Mouse (Mus musculus): Measurements from ENCODE around the gene Nptn. TPM values are rescaled to one million over a fixed set of nuclear protein-coding genes. Genes with fewer than 3 reads are reported as not detected.
"Not testable (repeated sequence)": the region's sequence is repeated elsewhere in the genome, so short reads cannot be mapped to it uniquely, and the experiment has no call there.

The Nptn gene
- polyA plus RNA-seq, 1 experiment from 2014 or later = 173 TPM

- ATAC-seq (ENCODE audit: low read depth) = no peak
- H3K4me1 ChIP-seq (ENCODE audit: control insufficient read depth, insufficient read depth, low read length) = peaks cover 20% of the 10 kb centered on the region
Measured at GRCm38 (mm10) chr9:58555685-58556414, 26.2 kb upstream of the Nptn start.

DNA sequence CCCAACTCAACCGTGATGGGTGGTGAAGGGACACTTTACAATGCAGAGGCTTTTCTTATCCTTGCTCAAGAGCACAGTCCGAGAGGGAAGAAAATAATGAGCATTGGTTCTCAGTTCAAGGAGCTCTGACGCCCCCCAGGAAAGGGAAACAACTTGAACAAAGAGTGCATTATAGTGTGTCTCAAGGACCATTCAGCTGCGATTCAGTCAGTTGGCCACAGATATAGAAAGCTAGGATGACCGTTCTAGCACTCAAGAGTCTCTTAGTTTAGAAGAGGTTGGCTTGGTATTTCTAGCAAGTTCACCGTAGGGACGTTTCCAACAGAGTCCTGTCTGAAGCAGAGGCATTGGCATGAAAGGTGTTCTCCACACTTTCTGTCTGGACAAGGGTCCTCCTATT is 25.4 kb upstream of the Nptn start:
- Histone ChIP-seq H3K36me3 (ENCODE audit: control insufficient read depth, insufficient read depth, low read length) (no peaks in the 10 kb centered on the region), H3K9ac (ENCODE audit: low read depth, low read length) (no peak overlapping the region), H3K4me1 (ENCODE audit: control insufficient read depth, insufficient read depth, low read length) (peaks cover 20% of the 10 kb centered on the region), H3K27ac (replicated peaks; ENCODE audit: low read depth, low read length) (no peak overlapping the region), H3K27me3 (replicated peaks; ENCODE audit: control insufficient read depth, insufficient read depth, low read length) (no peaks in the 10 kb centered on the region), H3K4me3 (ENCODE audit: low read depth, low read length) (no peak overlapping the region), H3K9me3 (ENCODE audit: control insufficient read depth, low read length) (no peaks in the 10 kb centered on the region), H3K4me2 (ENCODE audit: low read depth, low read length) (no peak overlapping the region)
- ATAC-seq (ENCODE audit: low read depth) (no peak), DNase-seq (ENCODE audit: low spot score) (no peak)
- WGBS = 42% methylated on average over 7 of the region's 7 CpGs

More at GRCm38 (mm10) chr9:58555685-58556414, 26.2 kb upstream of the Nptn start:
- no peaks in the 10 kb centered on the region for H3K9me3 ChIP-seq (ENCODE audit: control insufficient read depth, low read length)
- 19% methylated on average over 9 of the region's 9 CpGs for WGBS
- peak; percentile 51 for DNase-seq (ENCODE audit: low spot score)
- H3K4me2 ChIP-seq (ENCODE audit: low read depth, low read length) = peak overlapping the region; percentile 62
- H3K9ac ChIP-seq (ENCODE audit: low read depth, low read length) = peak overlapping the region; percentile 98; the same call in 1 of the 2 replicates
- peak overlapping the region; percentile 88 for H3K4me3 ChIP-seq (ENCODE audit: low read depth, low read length)
- H3K36me3 ChIP-seq (ENCODE audit: control insufficient read depth, insufficient read depth, low read length) = no peaks in the 10 kb centered on the region
- peak overlapping the region; percentile 96 for H3K27ac ChIP-seq (replicated peaks; ENCODE audit: low read depth, low read length)
- no peaks in the 10 kb centered on the region for H3K27me3 ChIP-seq (replicated peaks; ENCODE audit: control insufficient read depth, insufficient read depth, low read length)

DNA sequence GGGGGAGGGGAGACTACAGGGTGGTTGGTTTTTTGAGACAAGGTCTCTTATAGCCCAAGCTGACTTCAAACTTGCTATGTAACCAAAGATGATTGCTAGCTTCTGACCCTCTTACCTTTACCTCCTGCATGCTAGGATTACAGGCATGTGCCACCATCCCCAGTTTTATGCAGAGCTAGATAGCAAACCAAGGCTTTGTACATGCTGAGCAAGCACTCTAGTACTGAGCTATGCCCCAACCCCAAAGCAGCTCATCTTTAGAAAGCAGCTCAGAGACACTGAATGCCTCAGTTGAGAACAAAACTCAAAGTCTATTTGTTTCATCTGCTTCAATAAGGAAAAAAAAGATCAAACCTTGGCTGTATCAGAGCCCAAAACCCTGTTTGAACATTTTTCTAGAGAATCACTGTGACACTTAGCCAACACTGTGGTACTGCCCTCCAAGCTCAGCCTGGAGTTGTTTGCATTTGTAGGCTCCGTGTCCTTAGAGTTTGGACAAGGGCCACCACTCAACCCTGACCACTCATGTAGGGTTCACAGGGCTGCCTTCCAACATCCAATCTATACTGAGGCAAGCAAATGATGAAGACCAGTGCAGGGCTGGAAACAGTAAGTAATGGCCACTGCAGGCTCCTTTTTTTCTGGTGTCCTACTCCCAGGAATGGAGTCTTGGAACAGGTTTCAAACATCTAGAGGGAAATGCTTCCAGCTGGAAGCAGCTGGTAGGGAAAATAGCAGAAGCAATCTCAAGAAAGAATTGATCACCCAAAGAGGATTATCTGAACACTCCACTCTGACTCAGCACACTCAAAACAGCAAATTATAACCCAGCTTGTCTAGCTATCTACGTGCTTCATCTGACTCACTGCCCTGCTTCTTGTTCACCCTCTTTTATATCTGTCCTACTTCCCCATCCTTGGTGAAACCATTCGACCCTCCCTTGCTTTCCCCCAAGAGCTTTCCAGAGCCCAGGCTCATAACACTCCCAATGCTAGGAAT is 24.3 kb upstream of the Nptn start:
- H3K4me1 ChIP-seq (ENCODE audit: control insufficient read depth, insufficient read depth, low read length) = peaks cover 20% of the 10 kb centered on the region
- H3K9me3 ChIP-seq (ENCODE audit: control insufficient read depth, low read length) = no peaks in the 10 kb centered on the region
- no peaks in the 10 kb centered on the region for H3K27me3 ChIP-seq (replicated peaks; ENCODE audit: control insufficient read depth, insufficient read depth, low read length)
- H3K9ac ChIP-seq (ENCODE audit: low read depth, low read length) = no peak overlapping the region
- H3K4me2 ChIP-seq (ENCODE audit: low read depth, low read length) = no peak overlapping the region
- no peaks in the 10 kb centered on the region for H3K36me3 ChIP-seq (ENCODE audit: control insufficient read depth, insufficient read depth, low read length)
- no peak for DNase-seq (ENCODE audit: low spot score)
- no peak overlapping the region for H3K27ac ChIP-seq (replicated peaks; ENCODE audit: low read depth, low read length)
- H3K4me3 ChIP-seq (ENCODE audit: low read depth, low read length) = no peak overlapping the region
- WGBS = 63% methylated on average over 3 of the region's 3 CpGs
- no peak for ATAC-seq (ENCODE audit: low read depth)

DNA sequence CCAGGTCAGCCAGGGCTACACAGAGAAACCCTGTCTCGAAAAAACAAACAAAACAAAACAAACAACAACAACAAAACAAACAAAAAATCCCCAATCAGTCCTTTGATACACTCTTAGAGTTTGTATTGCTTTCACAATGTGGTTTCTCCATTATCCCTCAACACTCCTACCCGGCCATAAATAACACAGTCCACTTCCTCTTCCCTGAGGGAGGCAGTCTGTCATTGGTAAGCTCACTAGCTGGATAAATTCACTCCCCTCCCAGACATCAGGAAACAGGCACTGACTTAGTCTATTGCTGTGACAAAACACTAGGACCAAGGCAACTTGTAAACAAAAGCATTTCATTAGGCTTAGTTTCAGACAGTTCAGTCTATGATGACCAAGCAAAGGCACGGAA is 21.8 kb upstream of the Nptn start:
- no peak for ATAC-seq (ENCODE audit: low read depth)
- no peaks in the 10 kb centered on the region for H3K36me3 ChIP-seq (ENCODE audit: control insufficient read depth, insufficient read depth, low read length)
- H3K27me3 ChIP-seq (replicated peaks; ENCODE audit: control insufficient read depth, insufficient read depth, low read length) = no peaks in the 10 kb centered on the region
- H3K4me2 ChIP-seq (ENCODE audit: low read depth, low read length) = no peak overlapping the region
- H3K4me3 ChIP-seq (ENCODE audit: low read depth, low read length) = no peak overlapping the region
- peaks cover 9% of the 10 kb centered on the region for H3K4me1 ChIP-seq (ENCODE audit: control insufficient read depth, insufficient read depth, low read length)
- 63% methylated on average over 3 of the region's 3 CpGs for WGBS
- no peak overlapping the region for H3K9ac ChIP-seq (ENCODE audit: low read depth, low read length)
- no peaks in the 10 kb centered on the region for H3K9me3 ChIP-seq (ENCODE audit: control insufficient read depth, low read length)
- H3K27ac ChIP-seq (replicated peaks; ENCODE audit: low read depth, low read length) = no peak overlapping the region
- DNase-seq (ENCODE audit: low spot score) = no peak

GRCm38 (mm10) chr9:58565945-58566344 is 16.1 kb upstream of the Nptn start:
- WGBS = 77% methylated on average over 3 of the region's 3 CpGs
- not testable (repeated sequence) for H3K27ac ChIP-seq (replicated peaks; ENCODE audit: low read depth, low read length)

DNA sequence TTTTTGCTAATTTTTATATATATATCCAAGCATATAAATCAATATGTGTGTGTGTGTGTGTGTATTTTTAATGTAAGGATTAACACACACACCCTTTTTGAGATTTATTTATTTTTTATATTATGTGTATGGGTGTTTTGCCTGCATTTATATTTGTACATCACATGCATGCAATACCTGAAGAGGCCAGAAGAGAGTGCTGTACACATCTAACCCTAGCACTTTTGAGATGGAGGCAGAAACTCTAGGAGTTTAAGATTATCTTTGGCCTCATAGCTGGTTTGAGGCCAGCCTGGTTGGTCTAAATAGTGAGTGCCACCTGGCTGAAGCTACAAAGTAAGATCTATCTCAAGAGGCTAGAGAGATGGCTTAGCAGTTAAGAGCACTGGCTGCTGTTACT is 14.4 kb upstream of the Nptn start:
- Histone ChIP-seq H3K9ac (ENCODE audit: low read depth, low read length) (no peak overlapping the region), H3K36me3 (ENCODE audit: control insufficient read depth, insufficient read depth, low read length) (no peaks in the 10 kb centered on the region), H3K4me1 (ENCODE audit: control insufficient read depth, insufficient read depth, low read length) (no peaks in the 10 kb centered on the region), H3K27me3 (replicated peaks; ENCODE audit: control insufficient read depth, insufficient read depth, low read length) (no peaks in the 10 kb centered on the region), H3K27ac (replicated peaks; ENCODE audit: low read depth, low read length) (no peak overlapping the region), H3K9me3 (ENCODE audit: control insufficient read depth, low read length) (no peaks in the 10 kb centered on the region), H3K4me3 (ENCODE audit: low read depth, low read length) (no peak overlapping the region), H3K4me2 (ENCODE audit: low read depth, low read length) (no peak overlapping the region)
- no peak for DNase-seq (ENCODE audit: low spot score)
- ATAC-seq (ENCODE audit: low read depth) = no peak

More at GRCm38 (mm10) chr9:58565945-58566344, 16.1 kb upstream of the Nptn start:
- H3K4me2 ChIP-seq (ENCODE audit: low read depth, low read length); H3K4me1 ChIP-seq (ENCODE audit: control insufficient read depth, insufficient read depth, low read length); H3K36me3 ChIP-seq (ENCODE audit: control insufficient read depth, insufficient read depth, low read length); H3K9me3 ChIP-seq (ENCODE audit: control insufficient read depth, low read length); H3K9ac ChIP-seq (ENCODE audit: low read depth, low read length); ATAC-seq (ENCODE audit: low read depth); H3K27me3 ChIP-seq (replicated peaks; ENCODE audit: control insufficient read depth, insufficient read depth, low read length); H3K4me3 ChIP-seq (ENCODE audit: low read depth, low read length); DNase-seq (ENCODE audit: low spot score): not testable (repeated sequence)

DNA sequence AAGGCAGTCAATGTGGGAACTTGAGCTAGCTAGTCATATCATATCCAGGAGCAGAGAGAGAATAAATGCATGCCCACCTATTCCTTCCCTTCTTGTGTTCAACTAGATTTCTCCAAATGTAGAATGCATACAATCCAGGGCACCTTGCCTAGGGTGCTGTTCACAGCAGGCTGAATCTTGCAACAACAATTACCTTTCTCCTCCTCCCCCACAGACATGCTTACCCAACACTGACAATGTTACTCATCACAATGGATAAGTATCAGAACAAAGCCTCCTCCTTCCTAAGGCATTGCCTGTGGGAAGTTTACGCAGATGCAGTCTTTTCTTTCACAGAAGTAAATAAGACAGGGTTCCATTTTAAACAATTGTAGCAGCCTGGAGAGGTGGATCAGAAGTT is 11.0 kb upstream of the Nptn start:
- no peak overlapping the region for H3K4me3 ChIP-seq (ENCODE audit: low read depth, low read length)
- H3K4me2 ChIP-seq (ENCODE audit: low read depth, low read length) = no peak overlapping the region
- H3K9ac ChIP-seq (ENCODE audit: low read depth, low read length) = no peak overlapping the region
- DNase-seq (ENCODE audit: low spot score) = no peak
- no peaks in the 10 kb centered on the region for H3K36me3 ChIP-seq (ENCODE audit: control insufficient read depth, insufficient read depth, low read length)
- H3K27ac ChIP-seq (replicated peaks; ENCODE audit: low read depth, low read length) = no peak overlapping the region
- ATAC-seq (ENCODE audit: low read depth) = no peak
- H3K27me3 ChIP-seq (replicated peaks; ENCODE audit: control insufficient read depth, insufficient read depth, low read length) = no peaks in the 10 kb centered on the region
- WGBS = 91% methylated on average over 1 of the region's 1 CpGs
- H3K4me1 ChIP-seq (ENCODE audit: control insufficient read depth, insufficient read depth, low read length) = no peaks in the 10 kb centered on the region
- H3K9me3 ChIP-seq (ENCODE audit: control insufficient read depth, low read length) = no peaks in the 10 kb centered on the region

GRCm38 (mm10) chr9:58578669-58579068 is 3.4 kb upstream of the Nptn start:
- Histone ChIP-seq H3K36me3 (ENCODE audit: control insufficient read depth, insufficient read depth, low read length) (no peaks in the 10 kb centered on the region), H3K9ac (ENCODE audit: low read depth, low read length) (no peak overlapping the region), H3K9me3 (ENCODE audit: control insufficient read depth, low read length) (no peaks in the 10 kb centered on the region), H3K4me3 (ENCODE audit: low read depth, low read length) (no peak overlapping the region), H3K4me1 (ENCODE audit: control insufficient read depth, insufficient read depth, low read length) (peaks cover 6% of the 10 kb centered on the region), H3K4me2 (ENCODE audit: low read depth, low read length) (no peak overlapping the region), H3K27me3 (replicated peaks; ENCODE audit: control insufficient read depth, insufficient read depth, low read length) (no peaks in the 10 kb centered on the region), H3K27ac (replicated peaks; ENCODE audit: low read depth, low read length) (no peak overlapping the region)
- DNase-seq (ENCODE audit: low spot score) (peak; percentile 91), ATAC-seq (ENCODE audit: low read depth) (no peak)
- WGBS = 25% methylated on average over 3 of the region's 3 CpGs

Measured in embryonic facial prominence, embryonic 14.5 days (tissue).